Mouse (Mus musculus) midbrain, embryonic 16.5 days (tissue): Measurements from ENCODE around the gene Stox2. TPM values are rescaled to one million over a fixed set of nuclear protein-coding genes. Genes with fewer than 3 reads are reported as not detected.
A peak's percentile ranks its signal among the peaks of the same experiment; 100 is the strongest.

Experiments used
- ATAC-seq: fragments of 200-750 bp; cut with Nextera tagmentation; 2 replicates; pipeline ENCODE4 v1.8.0; 2017; ENCODE audit warnings: moderate TSS enrichment
- H3K27ac ChIP-seq: fragments of 300-500 bp; sonication (generic); 2 replicates; pipeline ENCODE4 v1.5.1; 2014; ENCODE audit warnings: mild to moderate bottlenecking, low read length, mixed read lengths
- H3K27me3 ChIP-seq: fragments of 300-500 bp; sonication (generic); 2 replicates; pipeline ENCODE4 v1.6.1; 2014; ENCODE audit warnings: low read depth, low read length, mixed read lengths; ENCODE audit not compliant: control insufficient read depth, insufficient read depth
- H3K36me3 ChIP-seq: fragments of 300-500 bp; sonication (generic); 2 replicates; pipeline ENCODE4 v1.6.1; 2014; ENCODE audit warnings: mild to moderate bottlenecking, low read length, moderate library complexity, mixed read lengths; ENCODE audit not compliant: control insufficient read depth, insufficient read depth
- H3K4me1 ChIP-seq: fragments of 300-500 bp; sonication (generic); 2 replicates; pipeline ENCODE4 v1.6.1; 2014; ENCODE audit warnings: mild to moderate bottlenecking, low read length, mixed read lengths; ENCODE audit not compliant: control insufficient read depth, insufficient read depth
- H3K4me2 ChIP-seq: fragments of 300-500 bp; sonication (generic); 2 replicates; pipeline ENCODE4 v1.6.1; 2014; ENCODE audit warnings: mild to moderate bottlenecking, low read length, mixed read lengths
- H3K4me3 ChIP-seq: fragments of 300-500 bp; sonication (generic); 2 replicates; pipeline ENCODE4 v1.5.1; 2014; ENCODE audit warnings: low read depth, mild to moderate bottlenecking, low read length, moderate library complexity, mixed read lengths
- H3K9ac ChIP-seq: fragments of 300-500 bp; sonication (generic); 2 replicates; pipeline ENCODE4 v1.6.1; 2014; ENCODE audit warnings: low read depth, low read length, mixed read lengths
- H3K9me3 ChIP-seq: fragments of 300-500 bp; sonication (generic); replicated peaks from 2 replicates; pipeline ENCODE4 v1.6.1; 2014; ENCODE audit warnings: mild to moderate bottlenecking, low read length, mixed read lengths; ENCODE audit not compliant: control insufficient read depth, poor library complexity, severe bottlenecking
- WGBS: fragments of 180-500 bp; shearing (Covaris S2); extraction: QIAGEN DNeasy Blood & Tissue Kit; methylation state at CpG from one replicate; pipeline ENCODE4 v1.1.7; 2014; 5-methylcytosine and 5-hydroxymethylcytosine counted together
- polyA plus RNA-seq: library from polyadenylated mRNA; unstranded; fragments of >200 nt; fragmentation: Nextera tagmentation; extraction: Ambion mirVana; gene quantifications from 2 replicates; pipeline ENCODE4 v1.2.1, GENCODE M21; 2015

The Stox2 gene
- 37.8 and 38.0 TPM in 2 replicates for polyA plus RNA-seq

- H3K27ac ChIP-seq, result no peak within 1 kb of the TSS
These were observed at the start of gene Stox2 for GRCm38 (mm10) chr8:47446312-47447046. Gene Stox2 (minus strand): TSS chr8:47446362.

GRCm38 (mm10) chr8:47495428-47495827, 49.3 kb upstream of the Stox2 start:
- no peak overlapping the region for H3K4me3 ChIP-seq
- no peaks in the 10 kb centered on the region for H3K4me1 ChIP-seq
- H3K4me2 ChIP-seq, result no peak overlapping the region
- 91% methylated on average over 6 of the region's 6 CpGs for WGBS
- no peak overlapping the region for H3K27ac ChIP-seq
- H3K36me3 ChIP-seq, result peaks cover 50% of the 10 kb centered on the region
- no peaks in the 10 kb centered on the region for H3K9me3 ChIP-seq
- H3K27me3 ChIP-seq, result no peaks in the 10 kb centered on the region
- H3K9ac ChIP-seq, result no peak overlapping the region
- no peak for ATAC-seq

More at GRCm38 (mm10) chr8:47446312-47447046, at the start of gene Stox2:
- no peak for ATAC-seq
- H3K4me3 ChIP-seq, result no peak within 1 kb of the TSS
- WGBS, result 82% methylated on average over 19 of the region's 19 CpGs
- H3K4me1 ChIP-seq, result no peaks in the 10 kb centered on the region
- H3K4me2 ChIP-seq, result no peak within 1 kb of the TSS
- no peak within 1 kb of the TSS for H3K9ac ChIP-seq
- no peaks in the 10 kb centered on the region for H3K27me3 ChIP-seq
- no peaks in the 10 kb centered on the region for H3K9me3 ChIP-seq
- H3K36me3 ChIP-seq, result no peaks in the 10 kb centered on the region

GRCm38 (mm10) chr8:47494602-47495153, 48.5 kb upstream of the Stox2 start:
- WGBS, result 91% methylated on average over 12 of the region's 12 CpGs
- Histone ChIP-seq H3K36me3 (peaks cover 46% of the 10 kb centered on the region), H3K4me1 (no peaks in the 10 kb centered on the region)

GRCm38 (mm10) chr8:47493106-47493505, 46.9 kb upstream of the Stox2 start:
- H3K4me1 ChIP-seq, result no peaks in the 10 kb centered on the region
- no peaks in the 10 kb centered on the region for H3K27me3 ChIP-seq
- WGBS, result 96% methylated on average over 12 of the region's 12 CpGs
- H3K9me3 ChIP-seq, result no peaks in the 10 kb centered on the region
- ATAC-seq, result no peak
- no peak overlapping the region for H3K9ac ChIP-seq
- H3K36me3 ChIP-seq, result peaks cover 34% of the 10 kb centered on the region
- no peak overlapping the region for H3K4me2 ChIP-seq
- no peak overlapping the region for H3K4me3 ChIP-seq
- H3K27ac ChIP-seq, result no peak overlapping the region

More at GRCm38 (mm10) chr8:47494602-47495153, 48.5 kb upstream of the Stox2 start:
- Histone ChIP-seq H3K27ac (no peak overlapping the region), H3K9ac (no peak overlapping the region), H3K9me3 (no peaks in the 10 kb centered on the region), H3K27me3 (no peaks in the 10 kb centered on the region), H3K4me2 (no peak overlapping the region), H3K4me3 (no peak overlapping the region)
- ATAC-seq, result no peak

DNA sequence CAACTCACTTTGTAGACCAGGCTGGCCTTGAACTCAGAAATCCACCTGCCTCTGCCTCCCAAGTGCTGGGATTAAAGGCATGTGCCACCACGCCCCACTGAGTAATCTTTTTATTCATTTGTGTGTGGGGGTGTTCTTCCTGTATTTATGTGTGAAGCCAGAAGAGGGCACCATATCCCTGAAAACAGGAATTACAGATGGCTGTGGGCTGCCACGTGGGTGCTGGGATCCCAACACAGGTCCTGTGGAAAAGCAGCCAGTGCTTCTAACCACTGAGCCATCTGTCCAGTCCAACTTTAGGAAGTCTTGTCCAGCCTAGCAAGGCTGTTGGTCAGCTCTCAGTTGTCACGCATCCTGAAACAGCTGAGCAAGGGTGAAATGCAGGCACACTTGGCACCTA, 41.1 kb upstream of the Stox2 start:
- H3K27me3 ChIP-seq, result no peaks in the 10 kb centered on the region
- no peak overlapping the region for H3K4me2 ChIP-seq
- no peak overlapping the region for H3K9ac ChIP-seq
- H3K4me1 ChIP-seq, result no peaks in the 10 kb centered on the region
- H3K9me3 ChIP-seq, result no peaks in the 10 kb centered on the region
- WGBS, result 93% methylated on average over 3 of the region's 3 CpGs
- H3K27ac ChIP-seq, result no peak overlapping the region
- ATAC-seq, result no peak
- no peak overlapping the region for H3K4me3 ChIP-seq
- H3K36me3 ChIP-seq, result peaks cover 5% of the 10 kb centered on the region; the same call in 1 of the 2 replicates

DNA sequence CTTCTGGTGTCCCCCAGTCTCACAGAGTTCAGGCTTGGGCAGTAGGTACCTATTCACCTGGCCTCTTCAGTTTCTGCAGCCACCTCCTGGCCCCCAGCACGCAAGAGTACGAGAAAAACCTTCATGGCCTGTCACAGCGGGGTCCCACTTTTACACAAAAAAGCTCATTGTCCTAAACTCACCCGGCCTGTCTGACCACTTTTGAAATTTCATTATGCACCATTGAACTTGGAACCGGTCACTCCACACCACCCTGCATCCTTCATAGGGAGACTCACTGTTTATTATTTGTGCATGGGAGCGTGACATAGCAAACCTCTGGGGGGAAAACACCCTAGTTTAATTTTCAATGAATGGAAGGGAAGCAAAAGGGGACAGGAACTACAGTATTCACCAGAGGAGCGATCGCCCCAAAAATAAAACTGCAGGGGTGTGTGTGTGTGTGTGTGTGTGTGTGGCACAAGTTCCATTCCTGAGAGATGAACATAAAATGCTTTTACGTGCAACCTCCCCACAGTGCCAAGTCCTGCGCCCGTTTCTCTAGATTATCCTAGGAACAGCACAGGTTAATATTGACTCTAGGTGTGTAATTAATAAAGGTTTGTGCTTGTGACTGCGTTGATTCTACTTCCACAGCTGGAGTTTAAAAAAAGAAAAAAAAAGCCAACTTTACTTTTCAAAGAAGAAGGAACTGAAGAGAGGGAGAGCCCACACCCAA, 36.4 kb upstream of the Stox2 start:
- 60% methylated on average over 12 of the region's 12 CpGs for WGBS
- no peaks in the 10 kb centered on the region for H3K9me3 ChIP-seq
- no peaks in the 10 kb centered on the region for H3K4me1 ChIP-seq
- H3K27ac ChIP-seq, result no peak overlapping the region
- ATAC-seq, result no peak
- H3K4me2 ChIP-seq, result no peak overlapping the region
- H3K27me3 ChIP-seq, result no peaks in the 10 kb centered on the region
- H3K36me3 ChIP-seq, result no peaks in the 10 kb centered on the region
- no peak overlapping the region for H3K9ac ChIP-seq
- H3K4me3 ChIP-seq, result no peak overlapping the region

GRCm38 (mm10) chr8:47480039-47480438, 33.9 kb upstream of the Stox2 start:
- Histone ChIP-seq H3K4me3 (no peak overlapping the region), H3K27me3 (no peaks in the 10 kb centered on the region), H3K9me3 (no peaks in the 10 kb centered on the region), H3K27ac (no peak overlapping the region), H3K4me2 (no peak overlapping the region), H3K9ac (no peak overlapping the region), H3K4me1 (no peaks in the 10 kb centered on the region), H3K36me3 (no peaks in the 10 kb centered on the region)
- WGBS, result 78% methylated on average over 7 of the region's 7 CpGs
- ATAC-seq, result peak; percentile 78

DNA sequence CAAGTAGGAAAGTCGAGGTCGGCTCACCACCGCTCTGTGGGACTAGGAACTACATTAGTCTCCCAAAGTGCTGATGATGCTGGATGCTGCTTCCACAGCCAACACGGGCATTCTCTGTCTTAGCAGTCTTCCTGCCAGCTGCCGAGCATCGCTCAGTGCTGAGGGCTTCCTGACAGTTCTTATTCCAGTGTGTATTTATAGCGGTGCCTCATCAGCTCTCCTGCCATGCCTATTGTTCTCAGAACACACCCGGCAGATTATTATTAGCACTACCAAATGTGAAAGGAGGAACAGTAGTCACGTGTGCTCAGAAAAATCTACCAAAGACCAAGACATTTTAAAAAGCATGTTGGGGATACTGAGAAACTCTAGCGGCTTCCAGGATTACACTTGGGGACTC, 15.5 kb upstream of the Stox2 start:
- ATAC-seq, result no peak
- WGBS, result 77% methylated on average over 10 of the region's 10 CpGs
- H3K27ac ChIP-seq, result no peak overlapping the region

More for the DNA sequence above, 15.5 kb upstream of the Stox2 start:
- Histone ChIP-seq H3K4me3 (no peak overlapping the region), H3K27me3 (no peaks in the 10 kb centered on the region), H3K9ac (no peak overlapping the region), H3K9me3 (peaks cover 7% of the 10 kb centered on the region; the same call in 1 of the 2 replicates), H3K36me3 (no peaks in the 10 kb centered on the region), H3K4me1 (no peaks in the 10 kb centered on the region), H3K4me2 (no peak overlapping the region)
